Mouse (Mus musculus): ENCODE results near the gene Nsun3.

GRCm38 (mm10) chr16:62782229-62782628 is 4.4 kb downstream of the Nsun3 start:
- peak; percentile 33; the same call in 1 of the 2 replicates for TF ChIP-seq CTCF (IDR thresholded peaks at IDR 0.05; ENCODE audit: low read depth, low read length)
- TF ChIP-seq POLR2A (IDR thresholded peaks at IDR 0.05; ENCODE audit: extremely low read depth, insufficient read depth, low read length), result no peak
